Mouse (Mus musculus) hematopoietic stem cell, adult 5-6 weeks (primary cell): ENCODE measurements around the gene Slc4a1. TPM values are rescaled to one million over a fixed set of nuclear protein-coding genes. Genes with fewer than 3 reads are reported as not detected.

Experiments used
- ATAC-seq, 2 experiments: fragments of 125-278 bp in 1 of 2; replicated peaks in 1 of 2; 2 replicates each; pipeline ENCODE4 v1.8.0; 2016 to 2017; ENCODE audit warnings: inconsistent platforms in 2 of 2, mild to moderate bottlenecking in 2 of 2, moderate number of reproducible peaks in 2 of 2, low read depth in 1 of 2, moderate TSS enrichment in 1 of 2; ENCODE audit not compliant: low FRiP score in 2 of 2, poor library complexity in 2 of 2, severe bottlenecking in 2 of 2, insufficient read depth in 1 of 2, low TSS enrichment in 1 of 2
- total RNA-seq: library from RNA; stranded (forward); fragments of 172-1452, 232-1000 nt; gene quantifications from 2 replicates; pipeline ENCODE4 v1.2.3, GENCODE M21; 2017

Slc4a1 gene
- total RNA-seq, 1 experiment from 2014 or later: 9.8 TPM

- no peak for ATAC-seq
Observed at GRCm38 (mm10) chr11:102364570-102365371, 1.2 kb downstream of the Slc4a1 start.

GRCm38 (mm10) chr11:102363623-102364022 is 2.4 kb downstream of the Slc4a1 start:
- peak in 1 of 2 experiments; percentile 26; a peak in 1 of 4 replicates for ATAC-seq

- no peak for ATAC-seq
Observed at GRCm38 (mm10) chr11:102361776-102362495, 4.1 kb downstream of the Slc4a1 start.

GRCm38 (mm10) chr11:102358365-102358764 is 7.6 kb downstream of the Slc4a1 start:
- ATAC-seq: no peak

GRCm38 (mm10) chr11:102356636-102357350 is 9.2 kb downstream of the Slc4a1 start:
- ATAC-seq: no peak

GRCm38 (mm10) chr11:102356190-102356589 is 9.8 kb downstream of the Slc4a1 start:
- ATAC-seq: no peak

- ATAC-seq: no peak
Observed at GRCm38 (mm10) chr11:102355501-102355900, 10.5 kb downstream of the Slc4a1 start.

- no peak for ATAC-seq
Observed at GRCm38 (mm10) chr11:102353021-102353431, 13.0 kb downstream of the Slc4a1 start.

- ATAC-seq: no peak
Observed at GRCm38 (mm10) chr11:102352378-102352777, 13.6 kb downstream of the Slc4a1 start.

GRCm38 (mm10) chr11:102350981-102351523 is 15.0 kb downstream of the Slc4a1 start:
- no peak for ATAC-seq

GRCm38 (mm10) chr11:102350416-102350815 is 15.6 kb downstream of the Slc4a1 start:
- no peak for ATAC-seq

GRCm38 (mm10) chr11:102349189-102349954 is 16.6 kb downstream of the Slc4a1 start:
- no peak for ATAC-seq

- no peak for ATAC-seq
Observed at GRCm38 (mm10) chr11:102348771-102349170, 17.2 kb downstream of the Slc4a1 start.

GRCm38 (mm10) chr11:102348101-102348585 is 17.9 kb downstream of the Slc4a1 start:
- no peak for ATAC-seq

GRCm38 (mm10) chr11:102347683-102348082 is 18.3 kb downstream of the Slc4a1 start:
- no peak for ATAC-seq

- no peak for ATAC-seq
Observed at GRCm38 (mm10) chr11:102346926-102347325, 19.1 kb downstream of the Slc4a1 start.

- no peak for ATAC-seq
Observed at GRCm38 (mm10) chr11:102344458-102344857, 21.5 kb downstream of the Slc4a1 start.
